Mouse (Mus musculus): ENCODE measurements around the gene Alad.
A peak's percentile ranks its signal among the peaks of the same experiment; 100 is the strongest.

The Alad gene

DNA sequence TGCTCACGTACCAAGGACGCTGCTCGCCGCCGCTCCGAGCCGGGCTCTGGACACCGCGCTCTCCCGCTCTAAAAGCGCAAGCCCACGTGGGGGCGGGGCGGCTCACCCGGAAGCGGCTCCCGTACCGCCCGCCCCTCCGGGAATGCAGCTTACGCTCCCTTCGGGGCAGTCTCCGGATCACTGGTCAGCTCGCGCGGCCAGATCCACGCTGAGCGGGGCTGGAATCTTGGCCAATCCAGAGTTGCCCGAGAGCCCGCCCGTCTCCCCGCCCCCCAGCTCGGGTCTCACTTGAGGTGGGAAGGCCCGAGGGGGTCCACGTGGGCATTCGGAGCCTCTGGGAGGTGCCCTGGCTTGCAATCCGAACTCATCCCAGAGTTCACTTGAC is at the start of gene Alad:
Gene Alad, minus strand, starts transcription at position 70 of the 385 bp plus-strand sequence.
- peak; percentile 50 for DNase-seq (ENCODE audit: low read depth, low spot score)

DNA sequence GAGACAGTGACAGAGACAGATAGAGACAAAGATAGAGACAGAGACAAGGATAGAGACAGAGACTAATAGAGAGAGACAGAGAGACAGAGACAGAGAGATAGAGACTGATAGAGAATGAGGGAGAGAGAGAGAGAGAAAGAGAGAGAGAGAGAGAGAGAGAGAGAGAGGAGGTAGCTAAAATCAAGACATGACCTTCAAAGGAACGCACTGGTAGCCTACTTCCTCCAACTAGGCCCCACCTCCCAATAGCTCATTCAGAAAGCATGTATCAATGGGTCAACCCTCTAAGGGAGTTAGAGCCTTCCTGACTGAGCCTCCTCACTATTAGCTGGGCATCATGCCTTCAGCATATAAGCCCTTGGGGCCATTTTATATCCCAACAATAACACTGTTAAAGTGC is 48.6 kb upstream of the Alad start:
- no peak for DNase-seq (ENCODE audit: low read depth, low spot score)

DNA sequence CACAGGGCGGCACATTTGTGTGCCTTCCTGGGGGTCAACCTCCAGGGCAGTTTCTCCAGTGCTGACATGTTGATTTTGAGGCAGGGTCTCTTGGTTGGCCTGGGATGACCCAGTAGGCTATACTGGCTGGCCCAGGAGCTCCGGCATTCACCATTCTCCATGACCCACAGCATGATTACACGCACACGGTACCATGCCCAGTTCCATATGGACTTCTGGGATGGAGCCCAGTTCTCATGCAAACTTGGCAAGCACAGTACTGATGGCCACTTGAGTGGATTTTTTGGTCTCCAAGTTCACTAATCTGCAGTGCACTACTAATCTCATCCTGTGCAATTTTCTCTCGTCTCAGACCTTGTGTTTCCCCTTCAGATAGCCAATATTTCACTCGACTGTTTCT is 48.0 kb upstream of the Alad start:
- DNase-seq (ENCODE audit: low read depth, low spot score): no peak

DNA sequence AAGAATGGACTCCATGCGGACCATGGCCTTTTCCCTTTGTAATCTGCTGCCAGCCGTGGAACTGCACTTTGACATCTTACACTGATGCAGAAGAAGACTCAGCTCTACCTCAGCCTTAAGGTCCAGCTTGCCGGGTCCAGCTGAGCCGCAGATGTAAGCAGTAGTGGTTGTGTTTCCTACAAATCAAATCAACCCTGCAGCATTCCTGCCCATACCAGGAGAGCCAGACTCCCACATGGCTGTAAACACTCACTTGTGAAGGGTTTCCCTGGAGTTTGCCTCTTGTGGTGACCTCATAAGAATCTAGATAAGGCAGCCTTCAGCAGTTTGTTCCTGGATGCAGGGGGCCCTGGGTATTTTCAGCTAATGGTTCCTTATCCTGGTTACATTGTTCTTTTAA is 46.8 kb upstream of the Alad start:
- no peak for DNase-seq (ENCODE audit: low read depth, low spot score)

DNA sequence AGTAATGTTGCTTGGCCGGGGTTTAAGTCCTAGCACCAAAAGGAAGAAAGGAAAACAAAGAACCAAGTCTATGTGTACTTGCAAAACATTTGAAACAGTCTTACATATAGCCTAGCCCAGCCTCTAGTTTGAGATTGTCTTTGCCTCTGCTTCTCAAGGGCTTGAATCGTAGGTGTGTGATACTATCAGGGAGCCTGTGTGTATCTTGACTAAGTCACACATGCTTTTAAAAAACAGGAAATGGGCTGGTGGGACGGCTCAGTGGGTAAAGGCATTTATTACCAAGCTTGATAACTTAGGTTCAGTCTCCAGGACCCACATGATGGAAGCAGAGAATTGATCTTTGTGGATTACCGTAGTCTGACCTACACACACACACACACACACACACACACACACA is 42.3 kb upstream of the Alad start:
- no peak for DNase-seq (ENCODE audit: low read depth, low spot score)

DNA sequence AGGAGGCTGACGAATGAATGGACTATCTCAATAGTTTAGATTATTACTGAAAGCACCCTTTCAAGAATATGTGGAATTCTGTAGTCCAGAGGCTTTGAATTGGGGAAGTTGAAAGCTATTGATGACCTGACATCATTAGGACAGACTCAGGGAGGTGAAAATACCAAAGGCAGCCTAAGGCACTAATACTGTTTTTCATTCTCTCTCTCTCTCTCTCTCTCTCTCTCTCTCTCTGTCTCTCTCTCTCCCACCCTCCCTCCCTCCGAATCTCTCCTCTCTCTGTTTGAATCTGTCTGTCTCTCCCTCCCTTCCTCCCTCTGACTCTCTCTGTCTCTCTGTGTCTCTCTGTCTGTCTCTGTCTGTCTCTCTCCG is 41.9 kb upstream of the Alad start:
- no peak for DNase-seq (ENCODE audit: low read depth, low spot score)

DNA sequence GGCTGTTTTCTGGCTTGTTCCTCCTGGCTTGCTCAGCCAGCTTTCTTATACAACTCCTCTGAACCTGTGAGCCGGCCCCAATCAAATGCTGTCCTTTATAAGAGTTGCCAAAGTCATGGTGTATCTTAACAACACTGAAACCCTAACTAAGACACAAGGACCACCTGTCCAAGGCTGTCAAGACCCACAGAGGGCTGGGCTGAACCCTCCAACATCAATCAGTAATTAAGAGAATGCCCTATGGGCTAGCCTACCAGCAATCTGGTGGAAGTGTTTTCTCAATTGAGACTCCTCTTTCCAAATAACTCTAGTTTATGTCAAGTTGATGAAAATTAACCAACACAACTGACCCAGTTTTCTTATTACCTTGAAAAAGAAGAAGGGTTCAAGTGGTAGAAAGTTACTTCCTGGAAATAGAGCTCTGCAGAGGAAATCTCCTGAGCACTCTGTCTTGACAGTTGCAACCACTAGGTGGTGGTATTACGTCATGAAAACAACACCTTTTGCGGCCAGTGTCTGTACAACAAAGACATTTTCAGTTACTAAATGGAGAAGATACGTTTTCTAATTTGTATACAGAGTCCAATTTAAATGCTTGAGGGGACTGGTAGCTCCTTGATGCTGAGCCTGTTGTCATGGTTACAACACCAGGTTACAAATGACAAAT is 41.4 kb upstream of the Alad start:
- DNase-seq (ENCODE audit: low read depth, low spot score): peak; percentile 70

DNA sequence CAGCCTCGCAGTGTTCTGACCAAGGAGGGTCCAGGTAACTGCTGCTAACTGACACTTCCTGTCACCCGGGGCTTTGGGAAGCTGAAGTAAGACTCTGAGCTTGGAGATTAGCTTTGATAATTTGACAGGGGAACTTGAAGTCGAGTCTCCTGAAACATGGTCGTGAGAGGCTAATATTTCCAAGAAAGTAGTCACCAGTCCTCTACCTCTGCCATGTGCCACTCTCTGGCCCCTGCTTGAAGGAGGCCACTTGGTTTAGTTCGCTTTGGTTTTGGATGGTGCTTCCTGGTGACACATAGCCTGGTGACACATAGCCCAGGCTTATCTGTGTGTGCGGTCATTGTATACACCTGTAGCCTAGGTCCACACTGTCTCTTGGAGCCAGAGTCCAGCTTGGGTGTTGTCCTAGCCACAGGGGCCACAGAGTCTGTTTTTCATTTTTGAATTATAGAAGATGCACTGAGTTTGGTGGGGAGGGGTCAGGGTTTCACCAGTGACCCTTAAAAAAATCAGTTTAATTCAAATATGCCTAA is 40.1 kb upstream of the Alad start, which contains the start of gene Rgs3:
Gene Rgs3, plus strand, starts transcription at position 51 of the 533 bp plus-strand sequence.
- no peak for DNase-seq (ENCODE audit: low read depth, low spot score)

DNA sequence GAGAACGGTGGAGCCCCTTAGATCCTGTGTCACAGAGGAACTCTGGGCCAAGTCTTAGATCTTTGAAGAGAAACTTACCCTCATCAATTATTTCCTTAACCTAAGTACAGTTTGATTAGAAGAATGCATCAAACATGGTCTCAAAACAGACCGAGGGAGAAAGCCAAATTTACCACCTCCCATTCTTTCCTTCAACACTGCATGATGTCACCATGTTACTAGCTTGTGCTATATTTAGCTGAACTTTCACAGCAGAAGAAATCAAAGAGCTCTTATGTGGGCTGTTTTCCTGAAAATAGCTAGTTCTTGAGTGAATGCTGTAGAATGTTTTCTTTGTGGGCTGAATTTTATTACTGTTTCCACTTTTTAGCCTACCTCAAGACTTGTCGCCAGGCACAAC is 37.7 kb upstream of the Alad start:
- no peak for DNase-seq (ENCODE audit: low read depth, low spot score)

DNA sequence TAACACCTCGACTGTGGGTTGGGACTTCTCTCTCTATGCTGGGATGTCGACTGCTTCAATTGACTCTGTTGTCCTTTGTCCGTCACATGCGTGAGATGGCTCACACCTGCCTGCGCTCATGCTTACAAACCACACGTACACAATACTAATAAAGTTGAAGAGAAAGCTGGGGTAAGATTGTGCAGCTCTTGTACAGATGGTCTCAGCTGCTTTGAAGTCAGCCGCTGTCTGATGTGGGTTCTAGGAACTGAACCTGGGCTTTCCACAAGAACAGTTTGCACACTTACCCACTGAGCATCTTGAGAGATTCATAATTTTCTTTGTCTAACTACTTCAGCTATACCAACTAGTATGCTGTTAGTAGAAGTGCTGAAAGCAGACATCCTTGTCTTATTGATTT is 32.2 kb upstream of the Alad start:
- DNase-seq (ENCODE audit: low read depth, low spot score): no peak

DNA sequence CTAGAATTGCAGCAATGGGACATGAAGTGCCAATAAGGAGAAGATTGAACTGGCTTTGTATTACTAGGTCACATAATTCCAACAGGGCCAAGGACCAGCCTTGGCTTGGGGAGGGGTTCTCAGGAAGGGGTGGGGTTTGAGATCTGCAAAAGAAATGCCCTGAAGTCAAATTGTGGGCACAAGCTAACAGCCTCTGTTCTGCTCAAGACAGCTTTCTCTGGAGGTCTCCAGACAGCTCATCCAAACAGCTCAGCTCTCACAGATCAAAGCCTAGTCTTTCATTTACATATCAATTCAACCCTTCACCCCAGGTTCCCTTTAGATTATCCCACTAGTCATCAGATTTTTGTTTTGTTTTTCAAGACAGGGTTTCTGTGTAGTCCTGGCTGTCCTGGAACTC is 25.1 kb upstream of the Alad start:
- DNase-seq (ENCODE audit: low read depth, low spot score): no peak

DNA sequence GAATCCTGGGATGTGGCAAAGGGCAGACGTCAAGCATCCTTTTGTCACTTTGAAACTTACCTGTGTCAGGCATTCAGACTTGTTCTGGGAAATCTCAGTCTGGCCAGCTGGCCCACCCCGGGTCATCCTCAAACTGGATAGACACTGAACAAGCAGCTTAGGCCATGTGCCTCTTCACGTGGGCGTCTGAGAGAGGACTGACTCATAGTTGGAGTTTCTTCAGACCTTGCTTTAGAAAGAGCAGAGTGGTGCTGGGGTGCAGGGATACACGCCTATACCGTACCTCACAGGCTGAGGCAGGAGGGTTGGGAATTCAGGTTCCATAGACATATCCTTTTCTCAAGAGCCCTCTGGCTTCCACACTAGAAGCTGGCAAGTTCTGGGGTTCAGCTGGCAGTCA is 24.1 kb upstream of the Alad start:
- DNase-seq (ENCODE audit: low read depth, low spot score): no peak

DNA sequence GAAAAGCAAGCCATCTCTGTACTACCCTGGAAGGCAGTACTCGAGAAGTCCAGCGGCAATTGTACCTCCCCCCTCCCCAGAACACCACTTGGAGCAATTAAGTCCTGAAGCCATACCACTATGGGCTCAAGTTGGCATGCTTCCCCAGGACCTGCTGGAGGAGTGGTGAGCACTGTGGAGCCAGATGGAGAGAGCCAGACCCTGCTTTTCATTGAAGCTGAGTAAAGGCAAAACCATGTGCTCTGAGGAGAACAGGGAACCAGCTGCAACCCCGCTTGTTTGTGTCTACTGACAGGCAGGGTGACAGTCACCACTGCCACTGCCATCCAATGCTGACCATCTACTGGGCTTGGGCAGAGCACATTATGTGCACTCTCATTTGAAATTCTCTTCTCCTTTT is 22.1 kb upstream of the Alad start:
- no peak for DNase-seq (ENCODE audit: low read depth, low spot score)

DNA sequence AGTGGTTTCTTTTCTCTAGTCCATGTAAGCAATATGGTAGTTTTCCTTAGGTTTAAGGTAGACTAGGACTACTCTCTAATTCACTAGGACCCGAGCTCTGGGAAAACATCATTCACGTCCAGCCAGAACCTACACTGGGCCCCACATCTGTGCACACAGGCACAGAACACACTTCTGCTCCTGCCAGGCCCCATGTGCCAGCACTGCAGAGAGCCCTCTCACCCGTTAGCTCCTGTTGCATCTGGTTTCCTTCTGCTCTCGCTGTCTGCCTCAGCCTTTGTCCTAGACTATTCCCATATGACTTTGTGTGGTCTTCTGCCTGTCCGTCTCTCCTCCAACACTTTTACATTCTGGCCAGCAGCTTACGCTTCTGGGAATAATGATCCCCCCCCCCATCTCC is 14.0 kb upstream of the Alad start:
- no peak for DNase-seq (ENCODE audit: low read depth, low spot score)

DNA sequence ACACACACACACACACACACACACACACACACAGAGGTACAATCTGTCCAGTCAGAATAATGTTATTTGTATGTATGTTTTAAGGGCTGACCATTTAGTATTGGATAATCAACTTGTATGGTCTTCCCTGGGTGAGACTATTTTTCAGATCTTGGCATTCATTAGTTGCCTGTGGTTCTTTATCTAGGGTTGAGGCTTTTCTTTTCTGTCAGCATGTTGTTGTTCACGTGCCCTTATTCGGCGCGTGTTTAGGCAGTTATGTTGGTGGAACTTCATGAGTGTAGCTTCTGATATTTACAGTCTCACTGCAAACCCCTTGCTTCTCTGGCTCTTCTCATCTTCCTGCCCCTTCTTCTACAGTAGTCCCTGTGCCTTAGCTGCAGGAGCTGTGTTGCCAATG is 7.9 kb upstream of the Alad start:
- DNase-seq (ENCODE audit: low read depth, low spot score): no peak

DNA sequence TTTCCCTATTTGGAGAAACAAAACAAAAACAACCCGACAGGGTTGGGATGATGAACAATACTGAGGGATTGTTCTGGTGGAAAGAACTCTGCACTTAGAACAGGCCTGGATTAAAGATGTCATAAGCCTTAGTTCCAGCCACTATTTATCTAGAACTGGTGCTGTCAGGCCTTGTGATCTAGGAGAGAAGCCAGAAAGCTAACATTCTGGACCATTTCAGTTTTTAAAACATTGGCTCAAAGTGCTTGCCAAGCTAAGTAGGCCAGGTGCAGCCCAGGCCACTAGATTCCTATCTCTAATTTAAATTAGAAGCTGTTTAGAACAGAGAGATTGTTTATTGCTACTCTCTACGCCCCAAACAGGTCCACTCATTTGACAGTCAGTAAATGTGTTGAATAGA is 6.5 kb upstream of the Alad start:
- no peak for DNase-seq (ENCODE audit: low read depth, low spot score)

DNA sequence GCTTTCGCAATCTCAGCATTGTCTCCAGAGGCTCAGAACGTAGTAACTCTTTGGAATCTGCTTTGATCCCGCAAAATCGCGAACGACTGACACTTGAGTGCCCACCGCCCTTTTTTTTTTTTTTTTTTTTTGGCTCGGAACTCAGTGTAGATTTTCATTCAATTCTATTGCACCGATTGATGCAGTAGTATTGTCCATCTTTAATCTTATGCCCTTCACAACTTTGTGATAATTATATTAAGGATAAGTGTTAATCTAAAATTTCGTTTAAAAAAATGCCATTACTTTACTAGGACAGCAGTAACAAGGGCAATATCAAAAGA is 5.7 kb upstream of the Alad start:
- DNase-seq (ENCODE audit: low read depth, low spot score): no peak

DNA sequence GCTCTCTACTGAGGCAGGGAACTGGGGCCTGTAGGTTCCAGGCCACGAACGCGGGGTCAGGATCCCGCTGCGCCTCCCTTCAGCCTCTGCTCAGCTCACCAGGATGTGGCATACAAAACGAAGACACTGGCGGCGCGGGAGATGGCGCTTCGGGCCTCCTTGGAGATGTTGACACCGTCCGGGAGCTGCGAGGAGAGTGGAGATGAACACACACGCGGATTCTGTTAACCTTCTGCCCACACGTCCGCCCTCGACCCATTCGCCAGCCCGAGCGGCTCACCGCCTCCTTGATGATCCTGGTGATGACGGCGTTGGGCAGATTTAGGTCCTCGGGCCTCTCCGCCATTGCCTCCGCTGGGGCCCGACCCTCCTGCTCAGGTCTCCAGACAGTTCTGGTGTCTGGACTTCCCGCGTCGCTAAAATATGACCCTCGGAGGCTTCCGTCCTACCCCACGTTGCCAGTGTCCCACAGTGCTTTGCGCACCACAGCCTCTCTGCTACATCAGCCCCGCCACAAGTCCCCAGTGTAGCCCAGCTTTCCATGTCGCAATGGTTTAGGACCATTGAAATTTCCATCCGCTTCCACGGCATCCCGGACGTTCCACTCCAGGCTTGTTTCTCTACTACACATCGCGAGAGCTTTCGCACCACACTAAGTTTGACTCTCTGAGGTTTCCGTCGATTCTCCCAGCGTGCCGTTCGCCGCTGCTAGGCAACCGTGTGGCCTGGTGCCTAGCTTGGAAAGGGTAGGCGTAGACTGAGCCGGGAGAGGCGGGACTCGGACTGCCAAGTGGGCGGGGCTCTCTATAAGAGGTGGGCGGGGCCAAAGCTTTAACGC is 5.2 kb upstream of the Alad start, which contains the start of the genes Pole3 and 4933430I17Rik:
Gene Pole3, minus strand, starts transcription at position 418 of the 838 bp plus-strand sequence.
Gene 4933430I17Rik, plus strand, starts transcription at position 719 of the 838 bp plus-strand sequence.
- peak; percentile 93 for DNase-seq (ENCODE audit: low read depth, low spot score)

DNA sequence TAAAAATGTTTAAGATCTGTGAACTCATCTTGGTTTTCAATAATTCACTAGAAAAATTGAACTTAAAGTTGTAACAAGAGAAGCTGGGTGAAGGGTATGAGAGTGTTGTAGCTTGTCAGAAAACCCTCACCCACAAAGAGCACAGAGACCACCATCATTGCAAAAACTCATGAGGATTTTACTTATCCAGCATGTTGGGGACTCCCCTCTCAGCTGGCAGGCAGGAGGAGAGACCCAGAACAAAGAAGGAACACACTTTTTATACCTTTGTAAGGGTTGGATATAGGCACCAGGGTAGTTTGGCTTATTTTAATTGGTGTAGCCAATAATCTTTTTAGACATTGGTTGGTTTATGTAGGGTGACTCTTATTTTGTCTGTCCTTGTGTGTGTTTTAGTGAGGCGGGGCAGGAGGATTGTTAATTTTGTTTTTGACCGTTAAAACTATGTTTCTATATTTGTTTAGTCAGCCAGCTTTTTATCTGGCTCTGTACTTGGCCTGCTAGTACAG is 1.2 kb upstream of the Alad start:
- no peak for DNase-seq (ENCODE audit: low read depth, low spot score)

DNA sequence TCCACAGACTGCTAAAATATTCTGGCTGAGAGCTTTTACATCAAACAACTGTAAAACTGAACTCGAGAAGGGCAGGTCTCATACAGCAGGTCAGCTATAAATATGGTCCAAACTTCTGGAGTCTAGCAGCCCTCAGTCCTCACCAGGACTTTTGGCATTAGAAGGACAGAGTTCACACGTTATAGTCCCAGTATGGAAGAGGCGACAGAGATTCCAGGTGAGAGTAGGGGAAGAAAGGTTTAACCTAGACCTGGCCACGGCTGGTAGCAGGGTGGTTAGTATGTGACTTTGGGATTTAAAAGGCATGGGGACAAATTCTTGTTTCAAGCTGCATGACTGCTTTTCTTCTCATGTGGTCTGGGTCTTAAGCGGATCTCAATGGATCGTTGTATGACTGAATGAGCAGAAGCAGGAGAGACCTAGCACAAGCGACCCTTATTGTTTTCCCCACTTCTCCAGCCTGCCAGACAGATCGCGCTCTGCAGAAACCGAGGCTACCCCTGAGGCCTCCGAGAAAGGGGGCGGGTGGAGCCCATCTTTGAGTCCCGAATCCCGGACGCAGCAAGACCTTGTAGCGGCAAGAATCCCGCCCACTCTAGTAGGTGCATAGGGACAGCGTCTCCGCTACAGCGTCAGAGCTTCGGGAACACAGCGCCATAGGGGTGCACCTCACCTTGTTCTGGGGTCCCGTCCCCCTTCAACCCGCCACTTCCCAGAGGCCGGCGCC is 433 bp downstream of the Alad start:
- no peak for DNase-seq (ENCODE audit: low read depth, low spot score)

DNA sequence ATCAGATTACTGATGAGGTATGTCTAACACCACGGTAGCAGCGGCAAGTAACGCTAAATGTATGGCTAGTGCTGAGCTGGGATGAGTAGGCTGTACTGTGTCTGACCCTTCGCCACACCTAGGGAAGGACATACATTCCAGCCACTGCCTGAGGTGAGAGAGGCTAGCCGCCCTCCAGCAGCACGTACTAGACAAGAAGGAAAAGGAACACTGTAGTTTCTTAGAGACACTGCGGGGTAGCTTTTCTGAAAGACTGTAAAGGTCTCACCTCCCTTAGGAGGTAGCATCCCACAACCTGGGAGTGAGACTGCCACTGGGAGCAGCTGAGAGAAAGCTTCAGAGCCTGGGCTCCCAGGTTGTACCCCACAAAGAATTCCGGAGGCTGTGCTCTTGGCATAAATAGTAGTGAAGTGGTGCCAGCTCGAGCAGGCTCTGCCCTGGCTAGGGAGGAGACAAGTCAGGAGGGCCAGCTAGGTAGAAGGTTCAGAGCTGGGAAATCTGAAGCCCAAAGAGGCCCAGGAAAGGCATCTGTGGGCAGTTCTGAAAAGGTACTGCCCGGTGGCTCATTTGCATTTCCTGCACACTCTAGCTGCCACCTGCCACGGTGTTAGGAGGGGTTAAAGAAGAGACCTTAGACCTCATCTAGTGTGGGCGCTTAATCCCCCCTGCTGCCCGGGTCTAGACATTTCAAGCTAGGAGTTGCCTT is 1.1 kb downstream of the Alad start:
- no peak for DNase-seq (ENCODE audit: low read depth, low spot score)
